Mouse (Mus musculus) c-Kit-positive CD71-positive TER-119-negative erythroid progenitor cells, embryonic 14.5 days (primary cell): ENCODE results near the gene Inf2.

Source experiments
- DNase-seq: peaks from one replicate; pipeline ENCODE4 v3.0.0-alpha.2; 2013; ENCODE audit warnings: low read depth

Inf2 gene

DNA sequence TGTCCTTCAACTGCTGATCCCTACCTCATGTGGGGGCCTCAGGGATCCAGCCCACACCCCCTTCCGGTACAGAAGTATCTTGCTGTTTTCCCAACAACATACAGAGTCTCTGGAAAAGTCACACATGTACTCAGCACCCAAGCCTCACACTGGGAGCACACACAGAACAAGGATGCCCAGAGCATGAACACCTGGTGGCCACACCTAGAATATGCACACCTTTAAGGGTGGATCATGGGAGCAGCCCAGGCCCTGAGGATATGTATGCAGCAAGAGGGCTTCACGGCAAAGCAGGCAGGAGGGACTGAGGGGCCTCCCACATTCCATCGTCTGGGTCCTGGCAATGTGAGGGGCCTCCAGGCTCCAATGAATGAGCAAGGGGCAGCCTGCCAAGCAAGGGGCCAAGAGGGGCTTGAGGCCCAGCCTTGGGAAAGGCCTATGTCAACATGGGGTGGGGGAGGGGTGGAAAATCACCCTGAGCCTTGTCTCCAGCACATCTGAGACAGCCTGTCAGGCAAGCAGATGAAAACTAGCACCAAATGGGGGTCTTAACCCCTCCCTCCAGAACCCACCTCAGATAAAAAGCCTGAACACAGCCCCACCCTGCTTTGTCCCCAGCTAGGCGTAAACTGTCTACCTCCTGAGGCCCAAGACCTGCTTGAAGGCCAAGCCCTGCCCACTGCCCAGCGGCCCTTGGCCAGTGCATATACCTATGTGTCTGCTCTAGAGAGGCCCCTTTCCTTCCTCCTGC lies 72.2 kb downstream of the Inf2 start:
- DNase-seq: no peak

DNA sequence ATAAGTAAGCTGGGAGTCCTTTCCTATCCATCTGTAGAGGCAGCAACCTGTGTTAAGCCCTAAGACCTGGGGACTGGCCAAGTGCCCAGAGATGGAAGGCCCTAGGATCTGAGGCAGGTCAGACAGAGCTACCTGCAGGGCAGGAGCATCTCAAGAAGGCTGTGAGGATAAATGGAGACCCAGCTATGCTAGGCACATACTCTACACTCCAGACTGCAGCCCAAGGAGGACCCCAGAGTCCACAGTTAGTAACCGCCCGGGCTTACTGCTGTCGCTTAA lies 72.7 kb downstream of the Inf2 start:
- DNase-seq: no peak

DNA sequence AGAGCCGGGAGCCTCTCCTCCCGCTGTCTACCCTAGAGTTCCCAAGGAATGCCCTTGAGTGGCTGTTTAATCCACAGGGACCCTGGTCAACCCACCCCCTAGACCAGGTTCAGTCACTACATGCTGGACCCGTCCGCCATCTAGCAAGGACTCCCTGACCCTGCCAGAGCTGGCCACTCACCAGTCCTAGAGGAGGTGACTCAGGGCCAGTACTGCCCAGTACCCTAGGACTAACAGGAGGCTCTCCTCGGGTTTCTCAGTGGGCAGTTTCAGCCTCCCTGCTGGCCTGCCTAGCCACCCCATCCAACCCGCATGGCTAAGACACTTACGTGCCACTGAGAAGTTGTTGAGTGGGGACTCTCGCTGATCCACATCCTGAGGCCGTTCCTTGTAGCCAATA lies 73.3 kb downstream of the Inf2 start:
- DNase-seq: no peak

GRCm38 (mm10) chr12:112663303-112663702 lies 74.7 kb downstream of the Inf2 start:
- DNase-seq: no peak

DNA sequence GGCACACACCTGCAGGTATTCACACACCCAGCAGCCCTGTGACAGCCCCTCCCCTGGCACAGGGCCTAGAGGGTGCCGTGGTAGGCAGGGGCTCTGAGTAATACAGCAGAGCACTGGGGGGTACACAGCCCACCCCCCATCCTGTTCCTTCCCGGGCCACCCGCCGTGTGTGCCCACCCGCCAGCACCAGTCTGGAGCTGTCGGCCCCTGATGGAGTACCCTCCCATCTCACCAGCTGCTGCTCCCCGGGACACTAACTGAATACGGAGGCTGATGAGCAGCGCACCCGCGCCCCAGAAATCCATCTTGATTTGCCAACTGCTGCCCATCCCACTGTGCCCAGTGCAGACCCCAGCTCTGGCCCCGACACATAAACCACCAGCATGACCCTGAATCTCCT lies 75.1 kb downstream of the Inf2 start:
- DNase-seq: no peak

DNA sequence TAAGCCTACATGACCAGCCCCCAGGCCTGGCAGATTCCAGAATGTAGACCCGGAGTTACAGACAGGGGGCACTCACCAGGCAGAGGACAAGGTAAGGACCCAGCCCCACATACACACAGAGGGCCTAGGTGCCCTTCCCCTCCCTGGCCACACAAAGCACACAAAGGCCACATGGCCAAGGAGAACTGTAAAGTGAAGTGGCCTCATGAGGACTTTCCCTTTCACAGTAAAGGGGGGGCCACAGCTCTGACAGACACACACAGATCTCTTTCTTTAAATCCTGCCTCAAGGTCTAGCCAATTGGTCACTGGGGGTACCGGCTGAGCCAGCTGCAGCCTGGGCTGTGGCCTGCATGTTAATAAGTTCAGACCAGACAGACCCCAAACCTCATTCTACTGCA lies 75.5 kb downstream of the Inf2 start:
- no peak for DNase-seq

GRCm38 (mm10) chr12:112664656-112665055 lies 76.1 kb downstream of the Inf2 start:
- DNase-seq: no peak
